Mouse (Mus musculus): ENCODE data around the gene Serpine1. TPM values are rescaled to one million over a fixed set of nuclear protein-coding genes. Genes with fewer than 3 reads are reported as not detected.

The Serpine1 gene
- polyA plus RNA-seq, 1 experiment = 4.1 TPM

GRCm38 (mm10) chr5:137098418-137098817 lies 26.4 kb upstream of the Serpine1 start:
- TF ChIP-seq POLR2A (IDR thresholded peaks at IDR 0.05; ENCODE audit: control insufficient read depth, extremely low read depth, insufficient read depth, low read length, poor library complexity) (no peak), CTCF (IDR thresholded peaks at IDR 0.05; ENCODE audit: borderline replicate concordance, control insufficient read depth, extremely low read depth, insufficient read depth, low read length, poor library complexity) (no peak)
- no peak overlapping the region for H3K4me3 ChIP-seq (ENCODE audit: control insufficient read depth, insufficient read depth, low read length)
- WGBS = 71% methylated on average over 11 of the region's 11 CpGs
- H3K36me3 ChIP-seq (ENCODE audit: control insufficient read depth, insufficient read depth, low read length) = no peaks in the 10 kb centered on the region
- H3K27ac ChIP-seq (ENCODE audit: control insufficient read depth, insufficient read depth, low read length) = no peak overlapping the region
- H3K4me1 ChIP-seq (replicated peaks; ENCODE audit: control insufficient read depth, insufficient read depth, low read length) = peaks cover 13% of the 10 kb centered on the region
- no peak for DNase-seq
- no peaks in the 10 kb centered on the region for H3K27me3 ChIP-seq (ENCODE audit: control insufficient read depth, insufficient read depth, low read length)

GRCm38 (mm10) chr5:137096037-137096436 lies 24.0 kb upstream of the Serpine1 start:
- WGBS = 91% methylated on average over 1 of the region's 1 CpGs
- Histone ChIP-seq H3K4me3 (ENCODE audit: control insufficient read depth, insufficient read depth, low read length) (no peak overlapping the region), H3K27ac (ENCODE audit: control insufficient read depth, insufficient read depth, low read length) (no peak overlapping the region), H3K4me1 (replicated peaks; ENCODE audit: control insufficient read depth, insufficient read depth, low read length) (no peaks in the 10 kb centered on the region; the same call in 1 of the 2 replicates), H3K36me3 (ENCODE audit: control insufficient read depth, insufficient read depth, low read length) (no peaks in the 10 kb centered on the region), H3K27me3 (ENCODE audit: control insufficient read depth, insufficient read depth, low read length) (no peaks in the 10 kb centered on the region)
- DNase-seq = no peak
- TF ChIP-seq CTCF (IDR thresholded peaks at IDR 0.05; ENCODE audit: borderline replicate concordance, control insufficient read depth, extremely low read depth, insufficient read depth, low read length, poor library complexity) (no peak), POLR2A (IDR thresholded peaks at IDR 0.05; ENCODE audit: control insufficient read depth, extremely low read depth, insufficient read depth, low read length, poor library complexity) (no peak)

- TF ChIP-seq CTCF (IDR thresholded peaks at IDR 0.05; ENCODE audit: borderline replicate concordance, control insufficient read depth, extremely low read depth, insufficient read depth, low read length, poor library complexity) = no peak
- no peak for TF ChIP-seq POLR2A (IDR thresholded peaks at IDR 0.05; ENCODE audit: control insufficient read depth, extremely low read depth, insufficient read depth, low read length, poor library complexity)
- Histone ChIP-seq H3K27me3 (ENCODE audit: control insufficient read depth, insufficient read depth, low read length) (no peaks in the 10 kb centered on the region), H3K27ac (ENCODE audit: control insufficient read depth, insufficient read depth, low read length) (no peak overlapping the region), H3K4me1 (replicated peaks; ENCODE audit: control insufficient read depth, insufficient read depth, low read length) (no peaks in the 10 kb centered on the region; the same call in 1 of the 2 replicates), H3K4me3 (ENCODE audit: control insufficient read depth, insufficient read depth, low read length) (no peak overlapping the region), H3K36me3 (ENCODE audit: control insufficient read depth, insufficient read depth, low read length) (no peaks in the 10 kb centered on the region)
- no peak for DNase-seq
- 57% methylated on average over 10 of the region's 10 CpGs for WGBS
Observed at GRCm38 (mm10) chr5:137095135-137095534, 23.1 kb upstream of the Serpine1 start.

- Histone ChIP-seq H3K27ac (ENCODE audit: control insufficient read depth, insufficient read depth, low read length) (no peak overlapping the region), H3K27me3 (ENCODE audit: control insufficient read depth, insufficient read depth, low read length) (no peaks in the 10 kb centered on the region), H3K36me3 (ENCODE audit: control insufficient read depth, insufficient read depth, low read length) (no peaks in the 10 kb centered on the region), H3K4me3 (ENCODE audit: control insufficient read depth, insufficient read depth, low read length) (no peak overlapping the region), H3K4me1 (replicated peaks; ENCODE audit: control insufficient read depth, insufficient read depth, low read length) (no peaks in the 10 kb centered on the region; the same call in 1 of the 2 replicates)
- TF ChIP-seq POLR2A (IDR thresholded peaks at IDR 0.05; ENCODE audit: control insufficient read depth, extremely low read depth, insufficient read depth, low read length, poor library complexity) = no peak
- TF ChIP-seq CTCF (IDR thresholded peaks at IDR 0.05; ENCODE audit: borderline replicate concordance, control insufficient read depth, extremely low read depth, insufficient read depth, low read length, poor library complexity) = no peak
- 88% methylated on average over 9 of the region's 9 CpGs for WGBS
- no peak for DNase-seq
Observed at GRCm38 (mm10) chr5:137093720-137094119, 21.7 kb upstream of the Serpine1 start.

GRCm38 (mm10) chr5:137091560-137091959 lies 19.5 kb upstream of the Serpine1 start:
- TF ChIP-seq CTCF (IDR thresholded peaks at IDR 0.05; ENCODE audit: borderline replicate concordance, control insufficient read depth, extremely low read depth, insufficient read depth, low read length, poor library complexity) (no peak), POLR2A (IDR thresholded peaks at IDR 0.05; ENCODE audit: control insufficient read depth, extremely low read depth, insufficient read depth, low read length, poor library complexity) (no peak)
- DNase-seq = no peak
- H3K4me3 ChIP-seq (ENCODE audit: control insufficient read depth, insufficient read depth, low read length) = no peak overlapping the region
- H3K27me3 ChIP-seq (ENCODE audit: control insufficient read depth, insufficient read depth, low read length) = no peaks in the 10 kb centered on the region
- WGBS = 33% methylated on average over 6 of the region's 6 CpGs
- H3K27ac ChIP-seq (ENCODE audit: control insufficient read depth, insufficient read depth, low read length) = no peak overlapping the region
- no peaks in the 10 kb centered on the region; the same call in 1 of the 2 replicates for H3K4me1 ChIP-seq (replicated peaks; ENCODE audit: control insufficient read depth, insufficient read depth, low read length)
- no peaks in the 10 kb centered on the region for H3K36me3 ChIP-seq (ENCODE audit: control insufficient read depth, insufficient read depth, low read length)

GRCm38 (mm10) chr5:137090870-137091269 lies 18.8 kb upstream of the Serpine1 start:
- 93% methylated on average over 10 of the region's 10 CpGs for WGBS
- Histone ChIP-seq H3K4me1 (replicated peaks; ENCODE audit: control insufficient read depth, insufficient read depth, low read length) (no peaks in the 10 kb centered on the region; the same call in 1 of the 2 replicates), H3K4me3 (ENCODE audit: control insufficient read depth, insufficient read depth, low read length) (no peak overlapping the region), H3K27ac (ENCODE audit: control insufficient read depth, insufficient read depth, low read length) (no peak overlapping the region), H3K27me3 (ENCODE audit: control insufficient read depth, insufficient read depth, low read length) (no peaks in the 10 kb centered on the region), H3K36me3 (ENCODE audit: control insufficient read depth, insufficient read depth, low read length) (no peaks in the 10 kb centered on the region)
- no peak for TF ChIP-seq POLR2A (IDR thresholded peaks at IDR 0.05; ENCODE audit: control insufficient read depth, extremely low read depth, insufficient read depth, low read length, poor library complexity)
- TF ChIP-seq CTCF (IDR thresholded peaks at IDR 0.05; ENCODE audit: borderline replicate concordance, control insufficient read depth, extremely low read depth, insufficient read depth, low read length, poor library complexity) = no peak
- no peak for DNase-seq

- WGBS = 87% methylated on average over 8 of the region's 8 CpGs
- DNase-seq = no peak
- H3K4me1 ChIP-seq (replicated peaks; ENCODE audit: control insufficient read depth, insufficient read depth, low read length) = no peaks in the 10 kb centered on the region
- no peak overlapping the region for H3K27ac ChIP-seq (ENCODE audit: control insufficient read depth, insufficient read depth, low read length)
- no peaks in the 10 kb centered on the region for H3K36me3 ChIP-seq (ENCODE audit: control insufficient read depth, insufficient read depth, low read length)
- no peaks in the 10 kb centered on the region for H3K27me3 ChIP-seq (ENCODE audit: control insufficient read depth, insufficient read depth, low read length)
- no peak overlapping the region for H3K4me3 ChIP-seq (ENCODE audit: control insufficient read depth, insufficient read depth, low read length)
- TF ChIP-seq CTCF (IDR thresholded peaks at IDR 0.05; ENCODE audit: borderline replicate concordance, control insufficient read depth, extremely low read depth, insufficient read depth, low read length, poor library complexity) (no peak), POLR2A (IDR thresholded peaks at IDR 0.05; ENCODE audit: control insufficient read depth, extremely low read depth, insufficient read depth, low read length, poor library complexity) (no peak)
Observed at GRCm38 (mm10) chr5:137087410-137087809, 15.3 kb upstream of the Serpine1 start.

Measured in thymus, adult 2 months (tissue).